Mouse (Mus musculus) heart, postnatal 0 days (tissue): Measurements from ENCODE around the gene Macf1. TPM values are rescaled to one million over a fixed set of nuclear protein-coding genes. Genes with fewer than 3 reads are reported as not detected.
"Not testable (repeated sequence)": the region's sequence is repeated elsewhere in the genome, so short reads cannot be mapped to it uniquely, and the experiment has no call there.

ENCODE experiments used
- ATAC-seq: fragments of 200-750 bp; cut with Nextera tagmentation; 2 replicates; pipeline ENCODE4 v1.8.0; 2017; ENCODE audit warnings: low read depth, moderate number of reproducible peaks, moderate library complexity; ENCODE audit not compliant: insufficient read depth
- DNase-seq: peaks from one replicate; pipeline ENCODE4 v3.0.0-alpha.2; 2016; ENCODE audit warnings: low spot score
- H3K27ac ChIP-seq: fragments of 300-500 bp; sonication (generic); 2 replicates; pipeline ENCODE4 v1.5.1; 2014; ENCODE audit warnings: low read depth, mild to moderate bottlenecking
- H3K27me3 ChIP-seq: fragments of 300-500 bp; sonication (generic); 2 replicates; pipeline ENCODE4 v1.6.1; 2014; ENCODE audit warnings: low read length, mixed read lengths; ENCODE audit not compliant: control insufficient read depth, insufficient read depth
- H3K36me3 ChIP-seq: fragments of 300-500 bp; sonication (generic); replicated peaks from 2 replicates; pipeline ENCODE4 v1.6.1; 2014; ENCODE audit warnings: low read length, mixed read lengths; ENCODE audit not compliant: control insufficient read depth, insufficient read depth
- H3K4me1 ChIP-seq: fragments of 300-500 bp; sonication (generic); 2 replicates; pipeline ENCODE4 v1.6.1; 2014; ENCODE audit warnings: antibody characterized with exemption; ENCODE audit not compliant: control insufficient read depth, insufficient read depth
- H3K4me2 ChIP-seq: fragments of 300-500 bp; sonication (generic); 2 replicates; pipeline ENCODE4 v1.6.1; 2014; ENCODE audit warnings: low read depth, mild to moderate bottlenecking, low read length, moderate library complexity
- H3K4me3 ChIP-seq: fragments of 300-500 bp; sonication (generic); 2 replicates; pipeline ENCODE4 v1.5.1; 2014; ENCODE audit warnings: low read depth, low read length
- H3K9ac ChIP-seq: fragments of 300-500 bp; sonication (generic); replicated peaks from 2 replicates; pipeline ENCODE4 v1.6.1; 2014; ENCODE audit warnings: low read depth, low read length, mixed read lengths
- H3K9me3 ChIP-seq: fragments of 300-500 bp; sonication (generic); replicated peaks from 2 replicates; pipeline ENCODE4 v1.6.1; 2016; ENCODE audit warnings: low read length; ENCODE audit not compliant: control insufficient read depth
- CTCF ChIP-seq: IDR thresholded peaks from 2 replicates; pipeline ENCODE4 v1.5.1; 2016; ENCODE audit warnings: antibody characterized with exemption, control low read depth, low read depth
- EP300 ChIP-seq: IDR thresholded peaks from 2 replicates; pipeline ENCODE4 v1.6.1; 2016; ENCODE audit warnings: antibody characterized with exemption, low read depth
- whole genome bisulfite sequencing: fragments of 180-500 bp; shearing (Covaris S2); extraction: QIAGEN DNeasy Blood & Tissue Kit; methylation state at CpG from one replicate; pipeline ENCODE4 v1.1.7; 2014; 5-methylcytosine and 5-hydroxymethylcytosine counted together
- polyA plus RNA-seq: library from polyadenylated mRNA; unstranded; fragments of >200 nt; fragmentation: Nextera tagmentation; extraction: Ambion mirVana; gene quantifications from 2 replicates; pipeline ENCODE4 v1.2.1, GENCODE M21; 2015
- total RNA-seq: library from RNA; depleted of rRNA; stranded (reverse); fragments of >200 nt; gene quantifications from 2 replicates; pipeline ENCODE4 v1.2.3, GENCODE M21; 2014; ENCODE audit warnings: low replicate concordance

Gene Macf1
- total and polyA plus RNA-seq, 2 experiments from 2014 or later, result 41.4 to 236 TPM

DNA sequence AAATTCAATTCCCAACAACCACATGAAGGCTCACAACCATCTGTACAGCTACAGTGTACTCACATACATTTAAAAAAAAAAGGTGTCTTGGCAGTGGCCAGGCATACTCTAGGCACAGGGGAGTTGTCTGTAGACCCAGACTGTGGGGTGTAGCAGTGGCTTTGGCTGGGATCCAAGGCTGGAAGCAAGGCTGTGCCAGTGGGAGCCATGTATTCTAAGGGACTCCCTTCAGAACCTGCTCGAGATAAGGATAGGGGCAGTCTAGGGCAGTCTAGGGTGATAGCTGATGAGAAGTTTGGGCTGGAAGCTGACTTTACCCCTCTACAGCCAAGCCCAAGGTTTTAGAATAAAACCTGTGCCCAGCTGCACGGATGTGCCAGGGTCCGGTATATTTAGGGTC, 358.1 kb downstream of the Macf1 start:
- Histone ChIP-seq H3K27me3 (peaks cover 15% of the 10 kb centered on the region; the same call in 1 of the 2 replicates), H3K27ac (no peak overlapping the region), H3K4me1 (peaks cover 5% of the 10 kb centered on the region; the same call in 1 of the 2 replicates), H3K4me2 (no peak overlapping the region), H3K4me3 (no peak overlapping the region), H3K9ac (no peak overlapping the region), H3K36me3 (no peaks in the 10 kb centered on the region), H3K9me3 (no peaks in the 10 kb centered on the region)
- WGBS, result 55% methylated on average over 3 of the region's 3 CpGs
- TF ChIP-seq EP300 (no peak), CTCF (no peak)
- ATAC-seq (peak; percentile 19; the same call in 1 of the 2 replicates), DNase-seq (no peak)

DNA sequence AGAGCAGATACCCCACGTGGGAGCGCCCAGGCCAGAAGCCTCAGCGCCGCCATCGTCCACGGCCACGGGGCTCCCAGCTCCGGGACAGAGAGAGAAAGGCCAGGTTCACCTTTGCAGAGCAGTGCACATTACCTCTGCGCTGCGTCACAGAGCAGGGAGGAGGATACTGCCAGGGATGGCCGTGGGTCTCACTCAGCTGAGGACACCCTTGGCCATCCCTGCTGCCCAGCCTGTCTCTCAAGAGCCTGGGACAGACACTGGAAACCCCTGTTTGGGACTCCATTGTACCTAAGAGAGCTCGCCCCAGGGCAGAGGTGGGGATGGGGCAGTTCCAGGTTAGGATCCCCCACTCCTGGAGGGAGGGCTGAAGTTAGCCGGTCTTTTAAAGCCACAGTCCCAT, 360.6 kb downstream of the Macf1 start, which contains the start of gene Oxct2a:
Gene Oxct2a, minus strand, starts transcription at position 101 of the 400 bp plus-strand sequence.
- no peaks in the 10 kb centered on the region for H3K9me3 ChIP-seq
- H3K4me2 ChIP-seq, result peak within 1 kb of the TSS; percentile 30
- no peak within 1 kb of the TSS for H3K27ac ChIP-seq
- 16% methylated on average over 13 of the region's 13 CpGs for WGBS
- H3K36me3 ChIP-seq, result no peaks in the 10 kb centered on the region
- no peak within 1 kb of the TSS for H3K9ac ChIP-seq
- DNase-seq (no peak), ATAC-seq (no peak)
- peaks cover 5% of the 10 kb centered on the region; the same call in 1 of the 2 replicates for H3K4me1 ChIP-seq
- TF ChIP-seq EP300, result no peak
- TF ChIP-seq CTCF, result no peak
- H3K27me3 ChIP-seq, result peaks cover 15% of the 10 kb centered on the region; the same call in 1 of the 2 replicates
- peak within 1 kb of the TSS; percentile 19 for H3K4me3 ChIP-seq

DNA sequence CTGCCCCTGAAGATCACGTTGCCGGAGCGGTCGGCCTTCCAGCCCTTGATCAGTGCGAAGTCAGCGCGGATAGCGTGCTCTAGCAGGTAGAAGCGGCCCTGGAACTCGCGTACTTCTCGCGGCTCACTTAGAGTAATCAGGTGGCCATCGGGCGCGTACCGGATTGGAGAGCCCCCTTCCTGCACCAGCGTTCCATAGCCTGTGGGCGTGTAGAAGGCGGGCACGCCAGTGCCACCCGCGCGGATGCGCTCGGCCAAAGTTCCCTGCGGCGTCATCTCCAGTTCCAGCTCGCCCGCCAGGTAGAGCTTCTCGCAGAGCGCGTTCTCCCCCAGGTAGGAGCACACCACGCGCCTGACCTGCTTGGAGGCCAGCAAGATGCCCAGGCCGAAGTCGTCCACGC, 361.2 kb downstream of the Macf1 start:
- peaks cover 15% of the 10 kb centered on the region; the same call in 1 of the 2 replicates for H3K27me3 ChIP-seq
- ATAC-seq, H3K27ac ChIP-seq, H3K9ac ChIP-seq, DNase-seq, H3K4me1 ChIP-seq, H3K9me3 ChIP-seq, H3K36me3 ChIP-seq: not testable (repeated sequence)
- 7% methylated on average over 13 of the region's 38 CpGs for WGBS
- H3K4me3 ChIP-seq, result peak overlapping the region; percentile 19; the same call in 1 of the 2 replicates
- H3K4me2 ChIP-seq, result peak overlapping the region; percentile 30

DNA sequence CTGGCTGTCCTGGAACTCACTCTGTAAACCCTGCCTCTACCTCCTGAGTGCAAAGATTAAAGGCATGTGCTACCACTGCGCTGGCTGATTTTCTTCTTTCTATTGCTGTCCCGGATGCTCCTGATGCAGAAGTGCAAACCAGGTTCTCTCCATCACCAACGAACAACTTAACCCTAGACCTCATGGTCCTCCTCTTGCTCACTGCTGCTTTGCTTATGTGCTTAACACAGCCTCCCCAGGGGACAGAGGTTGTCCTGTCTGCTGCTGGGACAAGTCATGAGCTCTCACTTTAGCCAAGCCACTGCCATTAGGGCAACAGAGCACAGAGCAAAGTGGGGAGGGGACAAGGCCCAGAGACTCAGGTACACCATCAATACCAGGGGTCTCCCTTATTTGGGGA, 369.7 kb downstream of the Macf1 start:
- ATAC-seq, result no peak
- no peak overlapping the region for H3K9ac ChIP-seq
- no peak overlapping the region for H3K27ac ChIP-seq
- WGBS, result 82% methylated on average over 3 of the region's 3 CpGs
- H3K4me1 ChIP-seq, result no peaks in the 10 kb centered on the region
- H3K9me3 ChIP-seq, result no peaks in the 10 kb centered on the region
- no peaks in the 10 kb centered on the region for H3K36me3 ChIP-seq
- no peaks in the 10 kb centered on the region for H3K27me3 ChIP-seq
- no peak overlapping the region for H3K4me2 ChIP-seq
- no peak overlapping the region for H3K4me3 ChIP-seq
- no peak for DNase-seq
- no peak for TF ChIP-seq CTCF
- TF ChIP-seq EP300, result no peak

DNA sequence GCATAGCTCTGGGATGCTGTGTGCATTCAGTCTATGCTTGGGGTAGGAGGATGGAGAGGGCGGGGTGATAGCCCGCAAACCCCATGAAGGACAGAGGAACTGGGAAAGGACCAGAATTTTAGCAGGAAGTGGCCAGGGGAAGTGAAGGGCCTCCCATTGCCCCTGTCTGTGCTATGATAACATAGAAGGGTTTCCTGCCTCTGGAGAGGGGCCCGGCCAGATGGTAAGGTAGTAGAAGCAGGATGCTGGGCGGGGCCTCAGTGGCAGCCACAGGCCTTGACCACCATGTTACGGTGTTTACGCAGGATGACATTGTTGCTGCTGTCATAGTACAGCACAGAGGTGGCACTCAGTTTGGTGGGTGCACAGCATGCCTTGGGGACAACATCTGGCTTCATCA, 371.1 kb downstream of the Macf1 start:
- H3K36me3 ChIP-seq, result no peaks in the 10 kb centered on the region
- 77% methylated on average over 6 of the region's 6 CpGs for WGBS
- H3K27me3 ChIP-seq, result no peaks in the 10 kb centered on the region
- H3K4me3 ChIP-seq, result no peak overlapping the region
- no peak for DNase-seq
- H3K9me3 ChIP-seq, result no peaks in the 10 kb centered on the region
- ATAC-seq, result no peak
- H3K9ac ChIP-seq, result no peak overlapping the region
- no peak overlapping the region for H3K27ac ChIP-seq
- H3K4me2 ChIP-seq, result no peak overlapping the region
- H3K4me1 ChIP-seq, result peaks cover 1% of the 10 kb centered on the region; the same call in 1 of the 2 replicates
- TF ChIP-seq EP300 (no peak), CTCF (no peak)

DNA sequence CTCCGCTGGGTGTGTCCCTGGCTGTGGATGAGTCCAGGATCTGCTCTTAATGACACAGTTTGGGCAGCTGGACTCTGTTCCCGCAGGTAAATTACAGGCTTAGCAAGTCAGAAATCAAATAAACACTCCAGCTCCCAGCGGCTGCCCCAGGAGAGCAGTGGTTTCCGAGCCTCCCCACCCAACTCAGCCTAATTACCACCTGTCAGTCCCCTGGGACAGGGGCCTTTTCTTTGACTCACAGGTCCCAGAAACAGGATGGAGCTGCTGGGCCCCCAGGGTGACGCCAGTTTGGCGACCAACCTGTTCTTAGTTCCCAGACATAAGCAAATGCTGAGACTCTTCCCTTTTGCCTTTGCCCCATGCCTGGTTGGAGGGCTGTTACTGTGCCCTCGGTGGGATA, 372.3 kb downstream of the Macf1 start:
- Histone ChIP-seq H3K36me3 (no peaks in the 10 kb centered on the region), H3K4me2 (no peak overlapping the region), H3K4me1 (peaks cover 4% of the 10 kb centered on the region; the same call in 1 of the 2 replicates), H3K27me3 (no peaks in the 10 kb centered on the region), H3K27ac (no peak overlapping the region), H3K9ac (no peak overlapping the region), H3K9me3 (no peaks in the 10 kb centered on the region), H3K4me3 (no peak overlapping the region)
- DNase-seq, result no peak
- TF ChIP-seq CTCF (no peak), EP300 (no peak)
- ATAC-seq, result no peak
- WGBS, result 85% methylated on average over 7 of the region's 7 CpGs
